Mouse (Mus musculus) mouse embryonic stem cell (cell line): ENCODE data around the gene Spa17.

Experiments
- in situ Hi-C, 2 experiments: fragments of 300-500 bp; cut with MboI; formaldehyde crosslinking; loops; 1 replicate in 1 of 2; 3 replicates in 1 of 2; pipeline ENCODE4 v1.14.3; 2019 to 2020; ENCODE audit warnings: low sequenced_read_pairs in 2 of 2, low pct_unique_long_range_greater_than_20kb in 1 of 2, mixed read lengths in 1 of 2; ENCODE audit not compliant: unreplicated experiment in 1 of 2

The Spa17 gene

DNA sequence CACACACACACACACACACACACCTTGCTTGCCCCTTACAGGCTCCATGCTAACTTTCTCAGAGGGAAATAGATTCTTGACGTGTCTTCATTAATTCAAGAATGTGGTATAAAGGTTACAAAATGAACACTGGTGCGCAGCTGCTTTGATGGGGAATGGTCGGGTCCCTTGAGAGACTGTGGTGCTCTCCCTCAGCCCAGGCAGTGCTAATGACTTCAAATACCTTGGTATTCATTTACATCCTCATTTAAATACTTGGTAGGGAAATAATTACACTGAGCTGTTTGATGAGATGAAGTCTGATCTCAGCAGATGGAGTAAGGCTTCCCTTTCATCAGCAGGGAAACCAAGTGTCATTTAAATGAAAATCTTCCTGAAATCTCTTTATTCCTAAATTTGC, 11.6 kb upstream of the Spa17 start:
- in situ Hi-C loops = loop anchor here in 1 of 2 experiments (10.0 kb wide), 1 partner anchor 200 kb away; no protein-coding TSS in a partner anchor

GRCm38 (mm10) chr9:37624502-37624901, 11.0 kb upstream of the Spa17 start:
- in situ Hi-C loops = loop anchor here (5.0 to 10.0 kb wide), 2 partner anchors 197 to 200 kb away; no protein-coding TSS in a partner anchor

GRCm38 (mm10) chr9:37623981-37624380, 10.5 kb upstream of the Spa17 start:
- in situ Hi-C loops = loop anchor here (5.0 to 10.0 kb wide), 2 partner anchors 197 to 199 kb away; no protein-coding TSS in a partner anchor

DNA sequence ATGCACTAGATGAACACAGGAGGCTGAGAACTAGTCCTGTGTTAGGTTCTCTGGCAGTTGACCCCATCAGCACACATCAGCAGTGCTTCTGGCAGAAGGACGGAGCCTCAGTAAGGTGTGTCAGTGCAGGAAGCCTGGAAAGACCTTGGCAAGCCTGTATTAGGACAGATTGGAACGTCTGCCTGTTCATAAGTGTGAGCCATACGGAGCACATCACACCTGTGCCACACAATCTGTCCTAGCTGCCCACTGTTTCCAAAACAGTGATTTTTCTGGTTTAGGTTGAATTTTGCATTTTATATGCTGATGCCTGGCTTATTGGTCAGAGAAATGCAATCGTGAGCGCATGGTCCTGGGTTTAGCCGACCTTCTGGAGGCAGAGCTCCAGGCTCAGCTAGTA, 7.8 kb upstream of the Spa17 start:
- in situ Hi-C loops = loop anchor here (5.0 to 10.0 kb wide), 2 partner anchors 194 to 196 kb away; no protein-coding TSS in a partner anchor

GRCm38 (mm10) chr9:37616770-37617169, 3.2 kb upstream of the Spa17 start:
- in situ Hi-C loops = no loop called here

GRCm38 (mm10) chr9:37615220-37615619, 1.7 kb upstream of the Spa17 start:
- in situ Hi-C loops = no loop called here

DNA sequence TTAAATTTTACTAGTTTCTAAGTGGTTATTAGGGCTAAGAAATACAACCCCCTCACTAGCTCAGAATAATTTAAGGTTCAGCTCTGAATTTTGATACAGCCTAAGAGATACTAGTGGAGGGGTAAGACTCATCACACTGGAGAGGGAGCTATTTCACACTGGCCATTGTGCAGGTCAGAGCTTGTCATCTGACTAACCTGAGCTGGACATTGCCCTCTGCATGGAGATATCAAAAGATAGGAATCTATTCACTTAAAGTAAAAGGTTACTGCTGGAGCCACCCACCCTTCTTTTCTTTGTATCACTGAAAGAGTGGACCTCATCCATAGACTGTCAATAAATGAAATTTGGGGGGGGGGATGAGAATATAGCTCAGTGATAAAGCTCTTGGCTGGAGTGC, 794 bp upstream of the Spa17 start:
- in situ Hi-C loops = no loop called here

DNA sequence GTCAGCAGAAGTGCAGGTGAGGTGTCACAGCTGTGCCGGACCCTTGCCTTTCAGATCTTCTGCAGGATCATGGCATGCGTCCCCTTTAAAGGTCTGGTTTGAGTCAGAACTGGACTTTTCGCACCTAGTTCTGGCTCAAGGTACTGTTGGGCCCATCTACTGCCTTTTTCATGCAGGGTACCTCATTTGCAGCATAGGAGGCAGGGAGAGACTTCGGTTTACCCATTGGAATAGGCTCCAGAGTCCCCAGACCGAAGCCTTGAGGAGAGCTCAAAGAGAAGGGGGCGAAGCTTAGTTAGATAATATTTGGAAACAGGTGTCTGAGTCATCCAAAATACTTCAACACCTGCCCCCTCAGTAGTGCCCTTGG, 374 bp upstream of the Spa17 start:
- in situ Hi-C loops = no loop called here

DNA sequence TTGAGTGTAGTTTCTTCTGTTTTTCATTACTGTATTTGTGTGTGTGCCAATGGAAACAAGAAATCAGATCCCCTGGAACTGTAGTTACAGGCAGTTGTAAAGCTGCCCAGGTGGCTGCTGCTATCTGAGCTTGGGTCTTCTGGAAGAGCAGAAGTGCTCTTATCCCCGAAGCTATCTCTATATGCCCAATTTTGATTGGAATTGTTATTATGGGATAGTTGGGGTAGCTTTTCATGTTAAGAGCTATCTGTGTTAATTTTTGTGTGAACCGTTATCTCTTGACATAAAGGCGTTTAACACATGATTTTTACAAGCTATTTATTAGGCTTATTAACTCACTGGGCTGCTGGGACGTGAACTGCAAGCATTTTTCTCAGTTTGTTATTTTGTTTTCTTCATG, 4.0 kb downstream of the Spa17 start:
- in situ Hi-C loops = no loop called here

- in situ Hi-C loops = no loop called here
These were observed 8.4 kb downstream of the Spa17 start for GRCm38 (mm10) chr9:37605089-37605488.

DNA sequence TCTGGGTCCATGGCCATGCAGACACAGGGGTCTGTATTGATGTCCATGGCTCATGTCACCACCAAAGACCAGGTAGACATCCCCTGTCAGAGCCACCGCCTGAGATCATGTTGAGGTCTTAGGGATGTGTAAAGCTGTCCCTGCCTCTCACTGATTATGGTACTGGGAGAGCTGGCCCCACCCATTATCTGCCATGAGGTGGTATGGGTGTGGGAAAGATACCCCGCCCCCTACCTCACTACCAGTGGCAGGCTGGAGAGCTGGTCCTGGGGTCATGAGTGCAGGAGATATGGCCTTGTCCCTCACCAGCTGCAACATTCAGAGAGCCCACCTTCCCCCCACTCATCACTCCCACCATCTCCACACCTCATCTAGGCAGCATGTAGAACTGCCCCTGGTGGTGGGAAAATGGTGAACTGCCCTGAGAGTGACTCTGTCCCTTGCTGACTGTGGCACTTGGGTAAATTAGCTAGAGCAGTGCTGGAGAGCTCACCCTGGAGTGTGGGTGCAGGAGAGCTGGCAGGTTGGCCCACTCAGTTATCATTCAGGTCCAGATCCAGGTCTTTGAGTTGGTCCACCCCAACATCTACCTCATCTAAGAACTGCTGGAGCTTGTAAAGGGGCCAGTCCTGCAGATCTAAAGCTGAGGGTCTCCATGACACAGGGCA, 12.8 kb downstream of the Spa17 start:
- in situ Hi-C loops = no loop called here

GRCm38 (mm10) chr9:37598637-37599036, 14.9 kb downstream of the Spa17 start:
- in situ Hi-C loops = no loop called here

GRCm38 (mm10) chr9:37595570-37595969, 18.0 kb downstream of the Spa17 start:
- in situ Hi-C loops = no loop called here

DNA sequence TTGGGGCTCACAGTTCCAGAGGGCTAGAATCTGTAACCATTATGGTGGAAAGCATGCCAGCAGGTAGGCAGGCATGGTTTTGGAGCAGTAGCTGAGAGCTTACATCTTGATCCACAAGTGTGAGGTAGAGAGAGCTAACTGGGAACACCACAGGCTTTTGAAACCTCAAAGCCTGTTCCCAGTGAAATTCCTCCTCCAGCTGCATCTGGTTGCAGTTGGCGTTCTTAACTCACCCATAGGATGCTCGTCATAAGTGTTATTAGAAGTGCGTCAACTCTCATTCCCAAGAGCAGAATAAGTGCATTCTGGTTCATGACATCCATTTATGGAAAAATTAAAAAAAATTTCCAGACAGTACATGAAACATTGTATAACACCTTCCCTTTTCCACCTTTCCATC, 19.8 kb downstream of the Spa17 start:
- in situ Hi-C loops = no loop called here

- in situ Hi-C loops = no loop called here
These were observed 20.9 kb downstream of the Spa17 start for GRCm38 (mm10) chr9:37592633-37593032.

- in situ Hi-C loops = no loop called here
These were observed 21.5 kb downstream of the Spa17 start for GRCm38 (mm10) chr9:37592025-37592424.

DNA sequence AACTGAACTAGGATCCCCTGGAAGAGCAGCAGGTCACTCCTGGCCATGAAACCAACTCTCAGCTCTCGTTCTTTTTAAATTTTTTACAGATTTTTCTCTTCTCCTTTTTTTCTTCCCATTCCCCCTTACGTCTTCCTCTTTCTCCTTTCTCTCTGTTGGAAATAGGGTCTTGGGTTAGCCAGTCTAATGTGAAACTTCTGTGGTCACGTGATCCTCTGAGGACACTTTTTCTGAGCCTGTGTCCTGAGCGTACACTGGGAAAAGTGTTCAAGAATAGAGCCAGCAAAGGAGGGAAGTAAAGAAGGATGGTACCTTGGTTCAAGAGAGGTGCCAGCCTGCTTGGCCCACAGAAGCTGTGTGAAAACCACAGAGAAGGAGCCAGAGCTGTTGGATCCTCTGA, 23.1 kb downstream of the Spa17 start:
- in situ Hi-C loops = no loop called here

DNA sequence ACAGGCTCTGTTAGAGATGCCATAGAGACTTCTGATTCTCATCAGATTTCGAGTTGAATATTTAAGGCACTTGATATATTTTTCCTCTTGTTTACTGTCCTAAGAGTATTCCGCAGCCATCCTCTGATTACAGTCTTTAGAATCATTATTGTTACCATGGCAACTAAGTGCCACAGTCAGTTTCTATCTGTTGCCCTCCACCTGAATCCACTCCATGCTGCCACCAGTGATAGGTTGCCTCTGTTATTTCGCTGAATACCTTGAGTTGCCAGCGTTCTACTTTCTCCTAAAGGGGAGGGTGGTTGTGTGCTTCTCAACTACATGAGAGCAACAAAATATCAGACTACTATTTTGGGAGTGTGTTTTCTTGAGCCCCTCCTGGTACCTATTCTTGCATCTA, 26.8 kb downstream of the Spa17 start:
- in situ Hi-C loops = no loop called here

- in situ Hi-C loops = no loop called here
These were observed 29.9 kb downstream of the Spa17 start for GRCm38 (mm10) chr9:37583594-37583993.

DNA sequence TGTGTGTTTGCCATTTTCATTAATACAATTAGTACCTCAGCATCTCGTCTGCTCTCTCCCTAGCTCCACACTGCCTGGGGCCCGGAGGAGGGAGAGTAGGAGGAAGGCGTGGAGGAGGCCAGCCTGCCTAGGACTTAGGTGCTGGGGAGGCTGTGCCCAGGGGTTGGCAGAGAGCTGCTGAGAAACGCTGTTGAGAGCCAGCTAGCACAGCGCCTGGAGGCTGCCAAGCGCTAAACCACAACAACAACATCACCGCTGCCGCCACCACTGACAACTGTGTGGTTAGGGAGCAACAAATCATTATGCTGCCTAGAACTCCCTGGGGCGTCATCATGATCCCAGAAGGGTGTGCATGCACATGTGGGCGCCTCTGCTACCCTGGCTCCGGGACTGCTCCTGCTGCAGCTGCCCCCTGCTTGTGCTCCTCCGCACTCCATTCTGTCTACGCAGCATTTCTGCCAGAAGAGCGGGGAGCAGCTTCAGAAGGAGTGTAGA, 37.0 kb downstream of the Spa17 start:
- in situ Hi-C loops = no loop called here
